Mouse (Mus musculus): ENCODE measurements at regions not wholly inside any gene's neighbourhood (a gene's known extent, or its start where the extent isn't known, plus 50 kb on each side); places are given as distances from the start of the nearest gene placed in this dataset.

DNA sequence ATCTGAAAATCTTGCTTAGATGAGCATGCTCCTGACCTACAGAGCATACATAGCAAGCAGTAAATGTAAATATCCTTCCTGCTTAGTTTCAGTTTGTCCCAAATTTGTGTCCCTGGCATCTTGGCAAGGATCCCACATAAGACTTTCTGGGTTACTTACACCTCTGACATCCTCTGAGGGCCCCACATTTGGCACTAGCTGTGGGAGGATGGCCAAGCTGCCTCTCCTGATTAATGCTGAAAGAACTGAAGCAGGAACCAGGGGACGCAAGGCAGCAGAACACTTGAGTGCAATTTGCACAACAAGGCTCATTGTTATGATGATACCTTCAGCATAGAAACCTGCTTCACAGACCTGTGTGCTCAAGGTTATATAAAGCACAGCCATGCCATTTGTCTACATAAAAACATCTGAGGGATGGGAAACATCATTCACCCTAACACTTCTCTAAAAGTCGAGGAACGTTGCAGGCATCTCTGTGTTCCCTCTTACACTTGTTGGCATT, 441.7 kb downstream of the Adam3 start:
- DNase-seq = peak; percentile 36 to 45

DNA sequence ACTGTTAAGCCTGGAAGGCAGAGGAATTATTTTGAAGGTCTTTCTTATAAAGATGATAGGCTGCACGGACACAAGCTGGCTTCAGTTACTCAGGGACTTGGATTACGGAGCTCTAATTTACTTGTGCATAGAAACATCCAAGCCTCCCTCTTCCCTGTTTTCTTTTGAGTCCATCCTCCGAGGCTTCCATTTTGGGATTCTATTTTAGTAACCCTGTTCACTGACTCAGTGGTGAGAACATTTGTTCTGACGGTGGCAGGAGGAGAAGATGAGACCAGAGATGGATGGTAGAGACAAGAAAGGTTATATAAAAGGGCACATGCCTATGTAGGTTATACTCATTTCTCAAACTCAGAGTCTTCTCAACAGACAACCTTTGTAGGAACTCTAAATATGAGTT, 445.4 kb downstream of the Adam3 start:
- no peak for DNase-seq

DNA sequence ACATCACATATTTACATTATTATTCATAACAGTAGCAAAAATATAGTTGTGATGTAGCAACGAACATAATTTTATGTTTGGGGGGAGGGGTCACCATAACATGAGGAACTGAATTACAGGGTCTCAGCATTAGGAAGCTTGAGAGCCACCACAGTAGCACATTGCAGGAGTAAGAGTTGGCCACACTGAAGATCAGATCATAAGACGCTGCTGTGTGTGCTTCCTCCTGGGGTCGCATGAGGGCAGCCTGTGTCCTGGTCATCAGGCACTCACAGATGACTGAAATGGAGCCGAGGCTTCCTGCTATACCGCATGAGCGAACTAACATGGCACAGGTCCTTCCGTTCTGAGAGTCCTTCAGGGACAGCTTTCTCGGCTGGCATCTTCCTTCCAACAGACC, 447.3 kb downstream of the Adam3 start:
- DNase-seq = no peak

DNA sequence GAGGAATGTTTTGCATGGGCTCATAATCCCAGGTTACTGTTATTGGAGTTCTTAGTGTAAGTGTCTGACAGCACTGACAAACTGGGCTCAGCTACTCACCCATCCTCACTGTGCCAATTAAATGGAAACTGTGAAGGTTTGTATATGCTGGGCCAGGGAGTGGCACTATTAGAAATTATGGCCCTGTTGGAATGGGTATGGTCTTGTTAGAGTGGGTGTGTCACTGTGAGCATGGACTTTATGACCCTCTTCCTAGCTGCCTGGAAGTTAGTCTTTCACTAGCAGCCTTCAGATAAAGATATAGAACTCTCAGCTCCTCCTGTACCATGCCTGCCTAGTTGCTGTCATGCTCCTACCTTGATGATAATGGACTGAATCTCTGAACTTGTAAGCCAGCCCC, 464.3 kb downstream of the Adam3 start:
- no peak for DNase-seq

DNA sequence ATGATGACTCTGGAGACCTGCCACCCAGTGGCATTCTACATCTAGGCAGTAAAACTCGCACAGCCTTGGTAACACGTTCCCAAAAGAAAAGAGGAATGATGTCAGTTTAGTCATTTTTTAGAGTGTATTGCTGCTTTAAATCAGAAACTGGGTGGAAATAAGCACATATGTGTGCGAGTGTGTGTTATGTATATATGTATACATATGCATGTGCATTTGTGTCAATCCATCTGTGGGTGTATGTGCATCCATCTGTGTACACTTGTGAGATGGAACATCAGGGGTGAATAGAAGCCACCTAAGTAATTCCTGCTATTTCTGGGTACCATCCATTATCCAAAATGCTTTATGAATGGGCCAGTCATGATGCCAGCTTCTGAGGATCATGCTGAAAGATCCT, 467.0 kb downstream of the Adam3 start:
- no peak for DNase-seq

DNA sequence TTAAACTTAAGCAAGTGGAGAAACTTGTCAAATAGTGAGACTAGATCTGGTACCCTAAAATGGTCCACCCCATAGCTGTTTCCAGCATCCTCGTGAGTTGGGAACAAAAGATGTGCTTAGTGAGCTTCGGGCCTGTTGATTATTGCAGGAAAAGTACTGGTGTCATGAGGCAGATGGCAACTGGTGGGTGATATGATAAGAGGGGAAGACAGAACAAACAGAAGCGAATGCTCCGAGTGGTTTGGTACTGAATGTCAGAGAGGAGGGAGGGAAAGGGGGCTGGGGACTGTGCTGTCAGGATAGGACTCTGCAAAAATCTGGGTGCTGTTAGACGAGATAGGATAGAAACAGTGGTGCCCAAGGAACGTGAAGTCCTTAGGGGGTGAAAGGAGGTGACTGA, 483.4 kb downstream of the Adam3 start:
- DNase-seq = no peak

DNA sequence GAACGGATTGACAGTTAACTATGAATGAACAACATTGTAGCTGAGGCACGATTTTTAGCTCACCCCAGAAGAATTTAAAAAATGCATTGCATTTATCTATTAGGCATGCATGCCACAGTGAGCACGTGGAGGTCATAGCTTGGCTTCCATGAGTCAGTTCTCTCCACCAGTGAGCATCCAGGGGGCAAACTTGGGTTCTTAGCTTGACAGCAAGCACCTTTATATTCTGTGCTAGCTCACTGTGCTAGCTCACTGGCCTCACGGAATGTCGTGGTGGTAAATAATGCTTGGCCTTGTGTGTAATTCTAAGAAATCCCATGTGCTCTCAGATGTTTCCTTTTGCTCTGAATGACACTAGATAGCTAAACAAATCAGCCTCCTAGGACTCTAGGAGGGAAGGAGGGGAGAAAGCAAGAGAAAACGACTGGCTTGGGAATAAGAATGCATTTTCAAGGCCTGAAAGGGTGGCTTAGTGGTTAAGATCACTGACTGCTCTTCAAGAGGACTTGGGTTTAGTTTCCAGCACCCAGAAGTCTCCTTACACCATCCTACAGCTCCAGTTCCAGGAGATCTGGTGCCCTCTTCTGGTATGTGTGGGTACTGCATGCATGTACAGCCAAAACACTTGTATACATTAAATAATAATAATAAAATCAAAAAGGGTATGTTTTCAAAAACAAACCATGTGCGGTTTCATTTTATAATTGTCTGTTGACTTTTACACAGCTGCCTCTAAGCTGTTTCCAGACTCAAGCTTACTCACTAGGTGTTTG, 485.3 kb downstream of the Adam3 start:
- no peak for DNase-seq

DNA sequence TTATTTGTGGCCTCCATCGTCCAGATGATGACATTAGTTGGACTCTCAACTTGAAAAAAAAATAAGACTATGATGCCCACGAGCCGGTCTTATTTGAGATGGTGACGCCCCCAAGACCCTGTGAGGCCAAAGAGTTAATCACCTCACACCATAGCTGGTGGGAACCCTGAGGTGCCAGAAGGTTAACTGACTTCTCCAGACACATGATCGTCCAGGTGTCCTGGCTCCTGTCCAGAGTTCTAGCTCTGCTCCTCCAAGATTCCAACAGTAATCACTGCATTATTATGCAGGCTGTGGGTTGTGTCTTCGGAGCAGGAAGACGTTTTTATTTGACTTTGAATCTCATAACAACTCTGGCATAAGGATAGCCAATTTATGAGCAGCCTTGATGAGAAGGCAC, 490.7 kb downstream of the Adam3 start:
- DNase-seq = peak in 1 of 2 experiments; percentile 17

DNA sequence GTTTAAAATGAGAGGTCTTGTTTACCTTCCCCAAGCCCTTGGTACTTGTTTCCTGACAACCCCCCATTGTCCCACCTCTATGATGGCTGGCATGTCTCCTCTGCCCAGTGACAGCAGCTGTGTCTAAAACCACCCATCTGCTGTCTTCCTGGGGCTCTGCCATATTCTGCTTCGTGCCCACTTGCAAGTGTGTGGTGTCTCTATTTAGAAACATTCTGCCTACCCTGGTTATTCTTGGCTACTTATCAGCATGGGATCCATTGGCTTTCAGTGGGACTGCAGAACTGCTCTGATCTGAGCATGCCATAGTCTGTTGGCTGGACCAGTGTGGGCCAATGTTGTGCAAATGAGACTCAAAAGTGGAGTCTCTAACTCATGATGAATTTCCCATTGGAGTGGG, 497.5 kb downstream of the Adam3 start:
- peak; percentile 86 to 88 for DNase-seq

DNA sequence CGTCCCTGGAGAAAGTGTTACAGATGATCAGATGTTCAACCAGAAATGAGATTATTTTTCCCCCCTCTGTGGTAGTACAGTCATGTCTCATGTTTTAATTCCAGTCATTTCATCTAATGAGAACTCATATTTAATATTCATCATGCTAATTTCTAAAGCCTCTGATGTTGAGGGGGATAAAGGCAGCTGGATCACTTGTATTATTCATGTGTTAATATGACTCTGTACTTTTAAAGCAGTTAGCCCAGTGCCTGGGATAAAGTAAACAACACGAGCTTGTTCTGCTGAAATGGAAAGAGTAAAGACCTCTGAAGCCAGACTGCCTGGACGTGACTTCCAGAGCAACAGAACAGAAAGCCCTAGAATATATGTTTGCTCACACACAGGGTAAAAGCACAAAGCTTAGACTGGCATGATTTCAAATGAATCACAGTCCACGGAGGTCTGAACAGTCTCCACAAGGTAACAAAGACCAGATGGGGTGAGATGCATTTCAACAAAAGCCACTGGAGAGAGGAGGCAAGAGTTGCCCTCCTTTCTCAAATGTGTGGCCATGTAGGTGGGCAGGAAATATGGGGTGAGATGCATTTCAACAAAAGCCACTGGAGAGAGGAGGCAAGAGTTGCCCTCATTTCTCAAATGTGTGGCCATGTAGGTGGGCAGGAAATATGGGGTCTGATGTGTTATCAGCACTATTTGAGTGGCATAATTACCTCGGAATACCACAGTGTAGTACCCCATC, 498.1 kb downstream of the Adam3 start:
- DNase-seq = peak in 1 of 2 experiments; percentile 22

DNA sequence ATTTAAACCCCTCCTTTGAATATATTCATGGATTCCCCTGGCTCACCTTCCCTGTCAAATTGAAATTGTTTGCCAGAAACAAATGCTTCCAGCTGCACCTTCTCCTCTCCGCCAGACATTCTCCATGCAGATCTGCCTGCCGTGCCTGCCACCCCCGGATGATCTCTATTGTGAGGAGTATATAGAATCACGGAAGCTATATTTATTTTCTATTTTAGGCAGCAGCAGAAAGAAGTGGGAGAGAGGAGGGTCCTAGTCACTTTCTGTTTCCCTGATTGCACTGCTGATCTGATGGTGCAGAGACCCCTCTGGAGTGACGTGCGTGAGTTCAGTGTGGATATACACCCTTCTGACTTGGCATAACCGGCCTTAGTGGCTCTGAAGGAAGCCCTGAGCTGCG, 505.4 kb downstream of the Adam3 start:
- peak in 1 of 2 experiments; percentile 13 for DNase-seq

DNA sequence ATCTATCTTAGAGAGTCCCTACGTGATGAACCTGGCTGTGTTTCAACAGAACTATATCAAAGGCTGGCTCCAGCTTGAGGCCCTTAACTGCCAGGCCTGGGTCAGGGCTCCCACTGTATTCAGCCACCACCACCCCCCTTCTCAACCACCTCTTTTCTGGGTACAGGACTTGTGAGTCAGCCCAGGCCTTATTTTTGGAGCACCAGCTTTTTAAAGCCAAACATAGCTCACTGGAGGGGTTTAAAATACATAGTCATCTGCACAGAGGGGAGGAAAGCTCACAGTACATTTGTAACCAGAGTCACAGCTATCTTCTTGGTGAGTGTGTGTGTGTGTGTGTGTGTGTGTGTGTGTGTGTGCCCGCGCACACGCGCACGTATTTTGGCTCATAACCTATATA, 509.0 kb downstream of the Adam3 start:
- no peak for DNase-seq

DNA sequence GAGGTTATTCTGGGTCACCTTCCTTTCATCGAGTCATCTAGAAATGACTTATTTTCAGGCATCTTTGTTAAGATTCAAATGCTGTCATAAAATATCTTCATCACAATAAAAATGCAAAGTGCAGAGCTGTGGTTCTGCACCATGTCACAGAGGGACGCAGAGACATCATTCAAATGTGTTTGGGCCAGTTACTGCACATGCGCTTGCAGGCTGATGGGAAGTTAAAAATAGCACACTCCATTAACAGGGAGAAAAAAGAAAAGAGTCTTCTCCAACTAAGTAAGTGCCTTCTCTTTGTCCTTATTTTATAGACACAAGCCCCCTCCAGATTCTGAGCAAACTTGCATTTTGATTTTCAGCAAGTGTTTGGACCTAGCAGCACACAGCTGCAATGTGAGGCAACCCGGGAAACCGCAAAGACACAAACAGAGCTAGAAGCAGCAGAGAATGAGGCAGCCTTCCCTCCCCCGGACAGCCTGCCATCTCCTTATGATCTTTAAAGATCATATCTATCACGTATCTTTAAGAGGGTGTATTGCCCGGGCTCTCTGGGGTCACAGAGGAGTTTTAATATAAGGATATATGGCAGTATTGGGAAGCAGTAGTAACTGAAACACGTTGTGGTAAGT, 510.0 kb downstream of the Adam3 start:
- DNase-seq = no peak

DNA sequence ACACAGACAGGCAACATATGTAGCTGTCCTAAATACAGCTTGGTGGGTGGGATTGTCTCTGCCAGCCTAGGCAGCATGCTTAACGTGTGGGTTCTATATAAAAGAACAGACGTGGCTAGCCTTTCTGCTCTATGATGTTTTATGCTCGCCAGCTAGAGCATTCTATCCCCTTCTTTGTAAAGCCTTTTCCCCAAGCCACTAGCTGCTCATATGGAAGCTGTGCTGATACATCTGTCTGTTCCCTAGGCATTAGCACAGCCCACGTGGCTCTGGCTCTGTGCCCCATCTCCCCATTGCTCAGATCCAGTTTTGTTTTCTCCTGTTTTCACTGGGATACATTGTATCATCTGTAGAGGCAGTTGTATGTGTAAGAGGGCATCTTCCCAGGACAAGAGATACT, 511.3 kb downstream of the Adam3 start:
- no peak for DNase-seq

DNA sequence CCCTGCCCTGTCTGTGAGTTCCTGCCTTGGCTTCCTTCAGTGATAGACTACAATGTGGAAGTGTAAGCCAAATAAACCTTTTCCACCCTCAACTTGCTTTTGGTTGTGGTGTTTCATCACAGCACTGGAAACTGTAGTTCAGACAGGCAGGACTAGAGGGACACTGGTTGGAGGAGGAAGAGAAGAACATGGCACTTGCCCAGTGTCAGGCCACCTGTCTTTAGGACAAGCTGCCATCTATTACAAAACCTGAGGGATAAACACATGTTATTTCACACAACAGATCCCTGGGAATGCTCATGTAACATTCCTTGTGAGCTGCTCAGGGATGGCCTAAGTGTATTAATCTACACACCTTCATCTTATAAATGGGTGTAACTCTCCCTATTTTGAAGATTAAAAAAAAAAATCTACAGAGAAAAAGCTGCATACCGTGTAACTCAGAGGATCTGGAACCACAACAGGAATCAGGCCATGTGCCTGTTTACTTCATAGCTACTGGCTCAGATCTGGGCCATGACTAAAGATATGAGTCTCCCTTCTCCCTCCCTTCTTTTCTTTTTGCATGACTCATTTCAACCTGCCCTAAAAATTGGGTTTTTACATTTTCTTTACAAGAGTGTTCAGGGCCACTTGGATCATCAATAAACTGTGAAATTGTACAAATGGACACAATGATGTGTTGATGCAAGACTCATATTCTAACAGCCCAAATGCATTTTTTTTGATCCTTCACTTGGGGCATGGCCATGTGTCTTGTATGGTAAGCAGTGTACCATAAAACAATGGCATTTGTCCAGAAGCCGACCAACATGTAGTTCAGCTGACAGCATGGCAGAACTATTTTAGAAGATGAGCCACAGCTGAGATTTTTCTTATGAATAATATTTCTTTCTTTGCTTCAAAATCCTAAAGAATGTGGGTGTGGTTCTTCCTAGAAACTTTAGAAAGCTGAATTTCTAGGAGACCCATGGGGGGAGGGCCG, 513.1 kb downstream of the Adam3 start:
- peak; percentile 46 to 59 for DNase-seq

DNA sequence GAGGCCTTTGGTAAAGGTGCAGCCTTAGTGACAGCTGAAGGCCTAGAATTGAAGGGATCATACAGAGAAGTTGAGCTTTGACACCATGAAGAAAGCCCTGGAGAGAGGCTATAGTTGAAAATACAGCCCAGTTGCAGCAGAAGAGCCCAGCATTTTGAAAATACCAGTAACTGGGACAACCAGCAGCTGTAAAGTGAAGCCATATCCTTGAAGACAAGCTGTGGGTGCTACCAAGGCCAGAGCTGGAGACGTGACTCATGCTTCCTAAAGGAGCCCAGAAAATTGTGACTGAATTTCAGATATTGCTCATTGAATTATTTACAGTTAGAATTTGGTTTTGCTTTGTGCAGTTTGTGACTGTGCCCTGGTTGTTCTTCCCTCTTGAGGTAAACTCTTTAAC, 514.6 kb downstream of the Adam3 start:
- DNase-seq = no peak
